Mouse (Mus musculus) frontal cortex, postnatal 36 days (tissue): Measurements from ENCODE around the gene Olfr1309.
"Not testable (repeated sequence)": the region's sequence is repeated elsewhere in the genome, so short reads cannot be mapped to it uniquely, and the experiment has no call there.

Source experiments
- DNase-seq, 2 experiments: peaks; one replicate each; pipeline ENCODE4 v3.0.0; 2022; ENCODE audit warnings: low spot score in 2 of 2

Gene Olfr1309

DNA sequence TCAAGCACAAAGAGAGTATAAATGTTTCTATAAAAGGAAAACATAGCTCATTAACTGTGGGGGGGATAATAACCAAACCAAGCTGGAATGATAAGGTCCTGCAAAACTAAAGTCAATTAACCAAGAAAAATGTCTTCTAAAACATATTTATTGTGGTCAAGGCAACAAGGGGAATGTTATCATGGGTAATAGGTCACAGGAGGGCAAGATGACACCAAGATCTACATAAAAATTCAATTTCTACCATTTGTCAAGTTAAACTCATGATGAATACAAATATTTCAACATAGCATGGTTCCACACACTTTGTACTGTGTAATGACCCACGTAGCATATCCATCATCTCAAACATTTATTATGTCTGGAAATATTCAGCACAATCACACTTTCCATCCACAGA, at the start of gene Olfr1309:
TSS of gene Olfr1309 (minus strand) at position 101 of the 400 bp plus-strand sequence.
- no peak for DNase-seq

DNA sequence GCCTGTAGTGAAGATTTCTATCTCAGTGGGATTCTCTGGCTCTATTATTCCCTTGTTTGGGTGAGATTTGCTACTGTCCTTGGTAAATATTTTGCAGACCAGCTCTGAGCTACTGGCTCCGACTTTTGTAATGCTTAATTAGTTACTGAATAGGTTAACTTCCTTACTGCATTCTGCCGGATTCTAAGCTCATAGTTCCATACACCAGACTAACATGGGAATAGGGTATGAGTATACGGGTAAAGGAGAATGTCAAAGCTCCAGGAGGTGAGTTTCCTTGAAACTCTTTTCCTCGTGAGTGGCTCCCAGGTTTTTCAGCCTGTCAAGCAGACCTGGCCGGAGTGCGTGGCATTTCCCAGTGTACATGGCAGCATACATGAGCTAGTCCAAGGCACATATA, 36.9 kb upstream of the Olfr1309 start:
- not testable (repeated sequence) for DNase-seq

DNA sequence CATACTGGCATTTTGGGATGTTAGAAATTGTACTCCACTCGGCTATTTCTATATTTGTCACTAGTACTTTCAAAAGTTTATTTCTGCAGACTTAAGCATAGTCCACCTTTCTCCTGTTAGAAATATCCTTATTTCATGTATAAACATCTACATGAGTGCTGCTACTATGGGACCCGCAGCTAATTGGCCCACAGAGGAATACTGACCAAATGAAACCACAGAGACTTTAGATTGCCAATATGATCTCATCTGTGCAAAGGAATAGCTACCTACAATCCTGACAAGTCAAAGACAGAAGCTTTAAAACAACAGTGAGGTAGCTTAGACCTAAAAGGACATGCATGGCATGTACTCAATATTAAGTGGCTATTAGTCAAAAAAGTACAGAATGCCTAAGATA, 34.2 kb upstream of the Olfr1309 start, which contains the start of gene Olfr1311:
TSS of gene Olfr1311 (minus strand) at position 101 of the 400 bp plus-strand sequence.
- no peak for DNase-seq

DNA sequence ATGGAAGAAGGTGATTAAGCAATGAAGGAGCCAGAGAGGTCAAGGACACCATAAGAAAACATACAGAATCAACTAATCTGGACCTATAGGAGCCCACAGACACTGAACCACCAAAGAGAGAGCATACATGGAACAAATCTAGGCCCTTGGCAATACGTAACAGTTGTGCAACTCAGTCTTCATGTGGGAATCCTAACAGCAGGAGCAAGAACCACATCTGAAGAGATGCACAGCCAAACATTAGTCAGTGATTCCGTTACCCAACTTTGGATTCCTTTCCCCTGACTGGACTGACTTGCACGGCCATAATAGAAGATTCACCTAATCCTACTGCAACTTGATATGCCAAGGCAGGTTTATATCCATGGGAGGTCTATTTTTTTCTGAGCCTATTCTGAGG, 24.8 kb upstream of the Olfr1309 start:
- DNase-seq = no peak

DNA sequence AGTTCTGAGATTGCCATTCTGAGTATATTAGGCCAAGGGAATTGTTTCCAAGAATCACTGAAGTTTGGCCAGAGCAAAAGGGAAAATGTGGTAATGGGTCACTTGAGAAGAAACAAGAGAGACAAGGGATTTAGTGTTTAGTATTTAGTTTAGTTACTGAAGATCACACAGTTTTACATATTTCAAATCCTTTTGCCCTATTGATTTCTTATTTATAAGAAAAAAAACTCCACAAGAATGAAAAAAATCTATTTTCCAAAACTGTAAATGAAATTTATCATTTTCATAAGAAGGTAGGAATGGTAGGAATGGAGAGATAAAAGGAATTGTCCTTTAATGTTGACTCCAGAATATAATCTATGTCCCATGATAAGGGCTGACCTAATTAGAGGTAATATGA, 22.5 kb upstream of the Olfr1309 start, which contains the start of gene Olfr1310:
TSS of gene Olfr1310 (minus strand) at position 101 of the 400 bp plus-strand sequence.
- no peak for DNase-seq

DNA sequence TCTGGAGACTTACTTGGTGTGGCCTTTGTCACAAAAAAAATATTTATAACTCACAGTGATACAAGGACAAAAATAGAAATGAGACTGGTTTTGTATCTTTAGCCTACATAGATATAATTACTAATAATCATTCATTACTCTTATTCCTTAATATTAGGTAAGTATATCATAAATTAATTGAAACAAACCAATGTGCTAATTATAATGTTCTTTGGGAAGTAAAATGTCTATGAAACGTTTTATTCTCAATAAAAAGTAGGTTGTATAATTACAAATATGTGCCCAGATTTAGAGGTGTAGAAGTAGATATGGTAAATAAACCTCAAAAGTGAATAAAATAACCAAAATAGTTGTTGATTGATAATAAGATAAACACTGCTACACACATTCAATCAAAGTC, 25.2 kb downstream of the Olfr1309 start, which contains the start of gene Olfr1308:
TSS of gene Olfr1308 (minus strand) at position 101 of the 400 bp plus-strand sequence.
- no peak for DNase-seq

DNA sequence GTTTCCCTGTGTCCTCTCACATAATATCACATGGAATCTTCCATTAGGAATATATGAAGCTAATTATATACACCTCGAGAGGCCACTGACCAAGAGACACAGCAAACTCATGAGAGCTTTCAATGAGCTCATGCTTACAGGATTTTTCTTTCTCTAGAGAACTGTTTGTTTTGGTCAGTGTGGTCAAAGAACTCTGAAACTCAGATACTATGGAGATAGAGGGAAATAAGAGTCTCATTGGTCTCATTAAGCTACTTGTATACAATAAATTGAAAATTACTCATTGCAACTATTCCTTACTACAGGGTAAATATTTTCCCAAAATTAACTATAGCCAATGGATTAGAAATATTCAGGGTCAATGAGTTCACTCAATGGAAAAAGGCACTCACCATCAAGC, 40.7 kb downstream of the Olfr1309 start, which contains the start of gene Olfr1307:
TSS of gene Olfr1307 (minus strand) at position 101 of the 400 bp plus-strand sequence.
- no peak for DNase-seq
